Mouse (Mus musculus) stomach, postnatal 0 days (tissue): ENCODE data around the gene Cpvl.

ENCODE experiments used
- CTCF ChIP-seq: IDR thresholded peaks from 2 replicates; pipeline ENCODE4 v1.5.1; 2016; ENCODE audit warnings: antibody characterized with exemption, low read depth, mild to moderate bottlenecking, moderate library complexity
- EP300 ChIP-seq: optimal IDR thresholded peaks from 2 replicates; pipeline ENCODE3; 2016; ENCODE audit warnings: antibody characterized with exemption

GRCm38 (mm10) chr6:53905576-53905975 is 72.9 kb downstream of the Cpvl start:
- TF ChIP-seq CTCF = no peak
- TF ChIP-seq EP300 = no peak
